Mouse (Mus musculus): ENCODE measurements at regions not wholly inside any gene's neighbourhood (a gene's known extent, or its start where the extent isn't known, plus 50 kb on each side); places are given as distances from the start of the nearest gene placed in this dataset.

DNA sequence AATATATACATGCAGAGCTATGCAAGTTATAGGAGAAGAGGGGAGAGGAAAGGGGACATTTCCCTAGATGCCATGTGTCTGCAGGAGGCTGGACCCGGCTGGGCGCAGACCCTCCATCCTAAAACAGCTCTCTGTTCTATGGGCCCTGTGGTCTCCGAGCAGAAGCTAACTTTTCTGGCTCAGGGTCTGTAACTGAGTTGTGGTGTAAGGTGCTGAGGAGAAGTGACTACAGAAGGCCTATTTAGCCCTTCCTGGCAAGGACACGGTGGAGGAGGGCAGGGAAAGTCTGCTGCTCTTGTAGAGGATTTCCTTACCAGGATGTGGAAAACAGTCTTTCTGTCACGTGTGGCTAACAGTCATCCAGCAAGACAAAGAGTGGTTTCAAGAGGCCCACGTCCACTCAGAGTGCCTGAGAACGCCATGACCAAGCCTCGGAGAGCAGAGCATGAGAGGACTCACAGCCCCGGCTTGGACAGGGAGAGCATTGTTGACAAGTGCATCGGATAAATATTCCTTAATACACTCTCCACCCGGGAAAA lies 216.2 kb downstream of the Setd4 start:
- no peak for DNase-seq (ENCODE audit: low spot score in 2 of 2)

GRCm38 (mm10) chr16:93384039-93384537 lies 219.8 kb downstream of the Setd4 start:
- no peak for DNase-seq (ENCODE audit: low spot score in 2 of 2)

GRCm38 (mm10) chr16:93382945-93383344 lies 220.9 kb downstream of the Setd4 start:
- DNase-seq (ENCODE audit: low spot score in 2 of 2), result no peak

DNA sequence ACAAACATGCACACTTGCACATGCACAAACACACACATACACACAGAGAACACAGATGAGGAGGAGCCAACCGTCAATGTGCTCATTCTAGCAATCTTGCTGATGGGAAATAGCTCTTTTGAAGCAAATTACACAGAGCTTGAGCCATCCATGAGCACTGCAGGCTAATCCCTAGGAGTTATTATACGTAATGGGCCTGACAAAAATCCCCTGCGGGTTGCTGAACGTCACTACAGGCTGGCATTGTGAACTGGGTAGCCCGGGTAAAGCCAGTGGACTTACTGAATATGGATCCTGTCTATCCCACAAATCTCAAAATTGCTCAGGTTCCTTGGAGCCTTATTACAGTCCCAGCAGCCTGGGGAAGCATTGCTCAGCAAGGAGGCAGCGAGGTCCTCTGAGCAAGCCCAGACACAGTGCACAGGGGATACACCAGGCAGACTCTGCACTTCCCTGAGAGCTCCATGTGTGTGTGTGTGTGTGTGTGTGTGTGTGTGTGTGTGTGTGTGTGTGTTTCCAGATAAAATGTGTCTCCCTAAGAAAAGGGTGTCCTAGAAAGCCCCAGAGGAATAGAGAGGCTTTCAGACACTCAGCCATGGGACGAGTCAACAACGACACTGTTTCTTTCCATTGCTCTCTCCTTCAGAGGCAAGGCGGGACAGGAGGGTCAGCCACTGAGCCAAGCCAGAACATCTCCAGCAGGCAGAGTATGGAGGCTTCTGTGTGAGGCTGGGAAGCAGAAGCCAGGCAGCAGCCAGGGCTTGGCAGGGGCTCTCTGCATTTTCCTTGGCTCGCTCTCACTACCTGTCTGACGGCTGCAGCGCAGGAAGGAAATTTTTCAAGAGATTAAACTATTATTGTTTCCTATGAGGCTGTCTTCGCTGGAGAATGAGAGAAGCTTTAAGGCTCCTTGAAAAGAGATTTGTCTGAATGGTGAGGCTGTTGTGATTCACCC lies 222.9 kb downstream of the Setd4 start:
- DNase-seq (ENCODE audit: low spot score in 2 of 2), result no peak

- no peak for DNase-seq (ENCODE audit: low spot score in 2 of 2)
Measured at GRCm38 (mm10) chr16:93380117-93380516, 223.7 kb downstream of the Setd4 start.

- no peak for DNase-seq (ENCODE audit: low spot score in 2 of 2)
Measured at GRCm38 (mm10) chr16:93379611-93380010, 224.3 kb downstream of the Setd4 start.

GRCm38 (mm10) chr16:93374669-93375068 lies 229.2 kb downstream of the Setd4 start:
- DNase-seq (ENCODE audit: low spot score in 2 of 2), result no peak

- DNase-seq (ENCODE audit: low spot score in 2 of 2), result no peak
Measured at GRCm38 (mm10) chr16:93369766-93370146, 234.1 kb downstream of the Setd4 start.

- DNase-seq (ENCODE audit: low spot score in 2 of 2), result peak in 1 of 2 experiments; percentile 23
Measured at GRCm38 (mm10) chr16:93368824-93369765, 234.8 kb downstream of the Setd4 start.

GRCm38 (mm10) chr16:93367995-93368394 lies 235.9 kb downstream of the Setd4 start:
- no peak for DNase-seq (ENCODE audit: low spot score in 2 of 2)

DNA sequence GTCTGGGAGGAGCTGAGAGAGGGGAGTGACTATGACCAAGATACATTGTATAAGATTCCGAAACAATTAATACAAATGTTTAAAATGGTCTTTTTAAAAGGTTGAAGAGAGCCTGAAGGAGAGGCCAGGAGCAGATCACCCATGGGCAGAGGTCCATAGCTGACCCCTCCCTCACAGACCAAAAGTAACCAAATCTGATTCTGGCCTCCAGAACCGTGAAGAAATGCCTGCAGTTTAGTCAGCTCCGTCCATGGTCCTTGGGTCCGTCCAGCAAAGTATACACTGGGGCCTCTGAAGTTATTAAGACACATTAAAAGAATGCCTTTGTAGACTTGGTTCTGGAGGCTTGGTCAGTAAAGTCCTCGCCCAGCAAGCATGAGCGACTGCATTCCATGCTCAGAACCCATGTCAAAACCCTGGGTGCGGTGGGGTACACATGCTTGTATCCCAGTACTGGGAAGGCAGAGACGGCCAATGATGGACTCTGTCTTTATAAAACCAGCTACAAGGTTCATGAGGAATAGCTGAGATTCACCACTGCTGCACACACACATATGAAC lies 236.5 kb downstream of the Setd4 start:
- DNase-seq (ENCODE audit: low spot score in 2 of 2), result no peak

GRCm38 (mm10) chr16:93366383-93366941 lies 237.4 kb downstream of the Setd4 start:
- DNase-seq (ENCODE audit: low spot score in 2 of 2), result no peak

DNA sequence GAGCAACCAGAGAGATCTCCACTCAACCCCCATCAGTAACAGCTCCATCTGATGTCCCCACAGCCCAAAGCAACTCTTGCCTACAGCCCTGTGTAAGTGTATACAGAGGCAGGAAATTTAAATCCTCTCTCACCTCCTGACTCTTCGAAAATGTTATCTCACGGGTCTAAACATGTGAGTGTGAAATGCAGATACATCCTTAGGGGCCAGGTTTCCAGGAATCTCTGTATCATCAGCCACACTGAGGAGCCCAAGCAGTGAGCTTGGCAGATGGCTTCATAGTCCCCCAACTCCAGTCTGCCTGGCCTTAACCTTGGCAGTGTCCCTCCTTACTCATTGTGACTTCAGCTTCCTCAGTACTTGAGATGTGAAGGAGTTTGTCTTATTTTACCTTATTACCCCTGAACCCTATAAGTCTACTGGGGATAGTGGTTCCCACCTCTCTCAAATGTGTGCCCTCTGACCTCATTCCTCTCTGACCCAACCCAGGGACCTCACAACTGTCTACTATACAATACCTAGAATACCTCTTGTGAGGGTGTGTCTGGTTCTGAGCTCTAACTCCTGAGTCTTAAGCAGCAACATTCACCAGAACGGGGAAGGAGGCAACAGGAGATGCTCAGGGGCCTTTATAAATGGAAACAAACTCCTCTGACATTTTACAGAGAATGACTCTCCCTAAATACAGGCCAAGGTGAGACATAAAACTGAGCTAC lies 238.5 kb downstream of the Setd4 start:
- no peak for DNase-seq (ENCODE audit: low spot score in 2 of 2)

DNA sequence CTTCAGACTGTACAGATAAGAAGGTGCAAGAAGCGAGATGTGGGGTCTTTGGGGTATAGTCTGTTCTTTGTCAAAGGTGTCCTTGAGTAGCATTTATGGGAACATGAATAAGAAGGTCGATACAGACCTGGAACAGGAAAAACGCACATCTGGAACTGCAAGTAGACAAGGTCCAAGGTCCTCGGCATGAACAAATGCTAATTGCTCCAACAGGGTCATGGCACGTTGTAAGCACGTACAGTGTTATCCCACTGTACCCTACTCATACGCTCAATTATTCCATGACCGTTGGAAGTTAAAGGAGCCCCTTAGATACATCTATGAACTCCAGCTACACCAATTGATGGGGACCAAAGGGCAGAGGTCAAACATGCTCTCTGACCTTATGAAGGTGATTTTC lies 244.1 kb downstream of the Setd4 start:
- no peak for DNase-seq (ENCODE audit: low spot score in 2 of 2)

DNA sequence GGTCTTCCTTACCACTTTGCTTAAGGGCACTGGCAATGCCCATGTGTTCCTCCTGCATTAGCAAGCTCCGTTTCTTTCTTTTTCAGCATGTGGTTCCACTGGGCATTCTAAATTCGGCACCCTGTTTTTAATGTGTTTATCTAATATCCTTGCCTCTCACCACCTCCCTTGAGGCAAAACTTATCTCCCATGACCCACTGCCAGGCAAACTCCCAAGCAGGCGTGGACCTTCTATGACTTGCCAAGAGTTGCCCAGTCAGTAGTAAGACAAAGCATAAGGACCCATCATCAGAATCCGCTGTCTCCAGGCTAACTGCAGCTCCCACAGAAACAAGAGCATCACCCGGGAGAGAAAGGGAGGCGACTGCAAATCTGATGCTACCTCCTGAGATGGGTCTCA lies 245.2 kb downstream of the Setd4 start:
- no peak for DNase-seq (ENCODE audit: low spot score in 2 of 2)

GRCm38 (mm10) chr16:93358166-93358565 lies 245.7 kb downstream of the Setd4 start:
- DNase-seq (ENCODE audit: low spot score in 2 of 2), result no peak

GRCm38 (mm10) chr16:93355204-93355899 lies 248.5 kb downstream of the Setd4 start:
- no peak for DNase-seq (ENCODE audit: low spot score in 2 of 2)

- no peak for DNase-seq (ENCODE audit: low spot score in 2 of 2)
Measured at GRCm38 (mm10) chr16:93353971-93354370, 249.9 kb downstream of the Setd4 start.

DNA sequence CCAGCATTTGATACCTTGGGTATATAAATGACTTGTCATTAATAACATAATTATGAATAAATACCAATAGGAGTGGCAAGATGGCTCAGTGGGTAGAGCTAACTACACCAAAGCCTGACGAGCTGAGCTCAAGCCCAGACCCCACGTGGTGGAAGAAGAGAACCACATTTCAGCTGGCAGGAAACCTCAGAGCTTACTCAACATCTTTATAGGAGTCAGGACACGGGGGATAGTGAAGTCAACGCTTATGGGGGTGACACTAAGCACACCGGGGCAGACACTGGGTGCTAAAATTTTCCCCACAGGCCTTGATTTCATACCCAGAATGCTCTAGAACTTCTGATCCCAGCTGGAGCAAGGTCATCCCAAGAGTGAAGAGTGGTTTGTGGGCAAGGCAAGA lies 259.3 kb downstream of the Setd4 start:
- no peak for DNase-seq (ENCODE audit: low spot score in 2 of 2)

DNA sequence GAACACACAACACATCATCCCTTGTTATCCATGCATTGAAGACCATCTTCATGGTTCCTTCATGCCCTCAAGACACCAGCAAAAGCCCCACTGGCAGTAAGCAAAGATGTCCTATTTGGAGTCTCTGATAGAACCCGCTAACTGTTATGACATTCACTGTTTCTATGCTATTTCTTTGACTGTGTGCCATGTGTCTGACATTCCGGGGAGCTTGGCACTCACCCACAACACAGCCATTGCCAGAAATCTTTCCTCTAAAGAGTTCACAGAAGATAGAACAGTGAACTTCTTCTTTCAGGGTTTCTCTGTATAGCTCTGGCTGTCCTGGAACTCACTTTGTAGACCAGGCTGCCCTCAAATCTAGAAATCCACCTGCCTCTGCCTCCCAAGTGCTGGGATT lies 261.2 kb downstream of the Setd4 start:
- DNase-seq (ENCODE audit: low spot score in 2 of 2), result no peak

All from urinary bladder, adult 18-20 months (tissue).